Mouse (Mus musculus): Measurements from ENCODE around the gene Ntng2. TPM values are rescaled to one million over a fixed set of nuclear protein-coding genes. Genes with fewer than 3 reads are reported as not detected.

The Ntng2 gene
- polyA plus RNA-seq, 1 experiment from 2014 or later = 0.88 TPM

DNA sequence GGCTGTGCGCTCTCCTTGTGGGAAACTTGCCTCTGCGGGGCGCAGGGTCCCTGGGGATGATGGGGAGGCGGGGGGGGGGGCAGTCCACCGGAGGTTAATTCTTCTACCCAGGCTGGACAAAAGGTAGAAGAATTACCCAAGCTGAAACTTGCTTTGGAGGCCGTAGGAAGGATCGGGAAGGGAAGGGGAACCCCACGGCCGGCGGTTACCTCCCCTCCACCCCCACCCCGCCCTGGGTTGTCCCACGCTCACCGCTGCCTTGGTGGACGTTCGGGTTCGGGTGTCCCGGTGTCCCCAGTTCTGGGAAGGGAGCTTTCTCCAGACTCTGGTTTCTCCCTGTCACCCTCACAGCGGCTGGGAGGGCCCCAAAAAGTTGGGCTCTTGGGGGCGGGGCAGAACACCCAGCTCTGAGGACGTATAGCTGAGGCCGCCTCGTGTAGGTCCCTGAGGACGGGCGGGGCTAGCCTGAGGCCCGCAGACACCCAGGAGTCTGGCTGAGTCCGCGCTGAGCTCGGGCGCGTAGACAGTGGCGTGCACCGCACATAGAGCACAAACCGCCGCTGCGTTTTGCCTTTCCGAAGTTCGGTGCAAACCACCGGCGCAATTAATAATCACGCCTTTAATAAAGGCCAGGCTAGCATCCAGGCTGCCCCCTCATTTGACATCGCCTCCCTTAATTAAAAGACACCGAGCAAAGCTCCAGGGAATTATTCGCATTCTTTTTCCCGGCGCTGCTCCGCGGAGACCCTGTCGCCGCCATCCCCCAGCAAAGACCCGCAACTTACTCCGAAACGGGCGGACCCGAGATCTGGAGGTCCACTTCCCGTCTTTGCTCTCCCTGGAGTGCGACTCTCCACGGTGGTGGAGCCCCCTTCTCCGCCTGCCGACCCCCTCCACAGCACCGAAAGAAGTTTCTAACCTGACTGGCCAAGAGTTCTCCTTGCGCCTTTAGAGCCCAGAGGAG is 1.4 kb downstream of the Ntng2 start:
- no peak for ATAC-seq (ENCODE audit: insufficient number of reproducible peaks, low FRiP score, low TSS enrichment, low read depth)
- Histone ChIP-seq H3K4me3 (replicated peaks) (peak overlapping the region; percentile 64), H3K27me3 (peaks cover 94% of the 10 kb centered on the region), H3K27ac (replicated peaks) (no peak overlapping the region), H3K9me3 (replicated peaks) (no peaks in the 10 kb centered on the region), H3K4me1 (peaks cover 36% of the 10 kb centered on the region), H3K9ac (peak overlapping the region; percentile 12; the same call in 1 of the 2 replicates), H3K36me3 (no peaks in the 10 kb centered on the region), H3K4me2 (replicated peaks) (peak overlapping the region; percentile 100)
- 0% methylated on average over 61 of the region's 61 CpGs for WGBS

DNA sequence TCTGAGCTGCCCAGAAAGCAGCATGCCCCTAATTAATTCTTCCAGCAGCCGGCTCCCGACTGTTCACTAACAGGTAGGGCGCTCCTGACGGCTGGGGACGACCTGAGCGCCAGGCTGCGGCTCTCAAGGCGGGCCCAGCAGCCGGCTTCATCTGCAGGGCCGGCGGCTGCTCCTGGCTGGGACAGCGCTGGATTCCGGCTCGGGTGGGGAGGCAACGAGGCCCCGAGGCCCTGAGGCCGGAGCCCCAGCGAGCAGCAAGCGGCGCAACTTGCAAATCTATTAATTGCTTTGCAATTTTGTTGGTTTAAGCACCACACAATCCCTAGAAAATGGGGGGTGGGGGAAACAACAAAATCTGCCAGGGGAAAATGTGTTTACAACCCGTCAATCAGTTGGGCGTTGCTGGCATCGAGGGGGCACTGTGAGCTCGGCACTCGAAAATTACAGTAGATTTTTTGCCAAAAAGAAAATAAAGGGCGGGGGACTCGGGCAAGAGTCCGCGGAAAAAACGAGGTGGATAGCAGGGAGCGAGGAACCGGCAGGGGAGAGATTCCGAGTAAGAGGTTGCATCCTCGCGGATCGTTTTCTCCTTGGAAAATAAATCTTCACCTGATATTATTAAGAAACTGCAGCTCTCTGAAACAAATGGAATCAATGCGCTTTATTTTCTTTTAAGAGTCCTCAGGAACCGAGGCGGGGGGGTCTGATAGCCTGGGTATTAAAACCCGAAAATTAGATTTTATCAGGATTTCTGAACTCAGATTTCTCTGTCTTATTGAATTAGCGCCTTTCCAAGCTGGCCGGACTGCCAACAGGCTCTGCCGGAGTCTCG is 2.3 kb downstream of the Ntng2 start:
- 1% methylated on average over 44 of the region's 44 CpGs for WGBS
- Histone ChIP-seq H3K27me3 (peaks cover 92% of the 10 kb centered on the region), H3K9ac (no peak overlapping the region), H3K27ac (replicated peaks) (no peak overlapping the region), H3K9me3 (replicated peaks) (no peaks in the 10 kb centered on the region), H3K4me3 (replicated peaks) (peak overlapping the region; percentile 64), H3K4me2 (replicated peaks) (peak overlapping the region; percentile 100), H3K36me3 (no peaks in the 10 kb centered on the region), H3K4me1 (peaks cover 36% of the 10 kb centered on the region)
- ATAC-seq (ENCODE audit: insufficient number of reproducible peaks, low FRiP score, low TSS enrichment, low read depth) = no peak

- Histone ChIP-seq H3K27ac (replicated peaks) (no peak overlapping the region), H3K4me1 (peaks cover 36% of the 10 kb centered on the region), H3K9me3 (replicated peaks) (no peaks in the 10 kb centered on the region), H3K27me3 (peaks cover 88% of the 10 kb centered on the region), H3K4me3 (replicated peaks) (peak overlapping the region; percentile 64), H3K9ac (no peak overlapping the region), H3K36me3 (no peaks in the 10 kb centered on the region), H3K4me2 (replicated peaks) (peak overlapping the region; percentile 100)
- 5% methylated on average over 10 of the region's 10 CpGs for WGBS
- no peak for ATAC-seq (ENCODE audit: insufficient number of reproducible peaks, low FRiP score, low TSS enrichment, low read depth)
Measured at GRCm38 (mm10) chr2:29249852-29250251, 3.0 kb downstream of the Ntng2 start.

GRCm38 (mm10) chr2:29248551-29248950 is 4.3 kb downstream of the Ntng2 start:
- Histone ChIP-seq H3K27ac (replicated peaks) (no peak overlapping the region), H3K36me3 (no peaks in the 10 kb centered on the region), H3K27me3 (peaks cover 76% of the 10 kb centered on the region), H3K4me1 (peaks cover 35% of the 10 kb centered on the region), H3K9me3 (replicated peaks) (no peaks in the 10 kb centered on the region), H3K4me3 (replicated peaks) (no peak overlapping the region), H3K4me2 (replicated peaks) (no peak overlapping the region), H3K9ac (no peak overlapping the region)
- no peak for ATAC-seq (ENCODE audit: insufficient number of reproducible peaks, low FRiP score, low TSS enrichment, low read depth)
- 61% methylated on average over 3 of the region's 3 CpGs for WGBS

DNA sequence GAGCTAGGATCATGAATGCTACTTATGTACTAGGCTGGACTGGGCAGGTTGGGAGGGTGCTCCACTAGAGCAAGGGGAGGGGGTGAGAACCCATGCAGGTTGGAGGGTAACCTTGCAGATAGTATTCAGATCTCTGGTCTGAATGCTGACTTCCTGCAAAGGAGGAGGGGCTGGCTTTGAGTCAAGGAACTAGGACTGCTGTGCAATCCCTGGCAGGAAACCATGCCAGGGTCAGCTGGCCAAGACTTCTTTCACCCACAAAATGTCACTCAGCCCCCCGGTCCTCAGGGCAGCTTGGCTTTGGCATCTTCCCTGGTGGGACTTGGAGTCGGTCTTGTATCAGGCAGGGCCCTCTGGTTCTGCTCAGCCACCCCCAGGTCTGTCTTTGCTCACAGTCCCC is 5.4 kb downstream of the Ntng2 start:
- H3K9ac ChIP-seq = no peak overlapping the region
- H3K36me3 ChIP-seq = no peaks in the 10 kb centered on the region
- ATAC-seq (ENCODE audit: insufficient number of reproducible peaks, low FRiP score, low TSS enrichment, low read depth) = no peak
- H3K4me2 ChIP-seq (replicated peaks) = no peak overlapping the region
- no peak overlapping the region for H3K27ac ChIP-seq (replicated peaks)
- H3K9me3 ChIP-seq (replicated peaks) = no peaks in the 10 kb centered on the region
- H3K4me1 ChIP-seq = peaks cover 23% of the 10 kb centered on the region
- H3K27me3 ChIP-seq = peaks cover 65% of the 10 kb centered on the region
- no peak overlapping the region for H3K4me3 ChIP-seq (replicated peaks)
- 63% methylated on average over 2 of the region's 2 CpGs for WGBS

DNA sequence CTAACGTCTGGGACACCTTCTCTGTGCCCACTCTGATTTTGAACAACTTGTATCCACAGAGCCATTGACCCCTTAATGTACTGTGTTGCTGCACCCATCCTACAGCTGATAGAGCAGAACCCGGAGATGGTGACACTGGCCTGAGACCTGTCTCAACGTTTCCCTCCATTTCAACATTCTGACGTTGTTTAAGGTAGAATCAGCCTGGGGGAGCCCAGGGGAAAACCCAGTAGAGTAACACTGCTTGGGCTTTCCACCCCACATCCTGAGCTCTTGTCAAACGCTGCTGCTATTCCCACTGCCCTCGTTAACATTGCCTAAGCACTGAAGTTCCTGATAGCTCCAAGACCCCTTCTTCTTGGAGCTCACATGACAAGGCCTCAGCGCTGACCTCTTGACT is 5.9 kb downstream of the Ntng2 start:
- Histone ChIP-seq H3K27ac (replicated peaks) (no peak overlapping the region), H3K27me3 (peaks cover 60% of the 10 kb centered on the region), H3K4me3 (replicated peaks) (no peak overlapping the region), H3K9ac (no peak overlapping the region), H3K4me1 (peaks cover 22% of the 10 kb centered on the region), H3K9me3 (replicated peaks) (no peaks in the 10 kb centered on the region), H3K4me2 (replicated peaks) (no peak overlapping the region), H3K36me3 (no peaks in the 10 kb centered on the region)
- no peak for ATAC-seq (ENCODE audit: insufficient number of reproducible peaks, low FRiP score, low TSS enrichment, low read depth)
- WGBS = 63% methylated on average over 7 of the region's 7 CpGs

GRCm38 (mm10) chr2:29246275-29246674 is 6.5 kb downstream of the Ntng2 start:
- peaks cover 16% of the 10 kb centered on the region for H3K4me1 ChIP-seq
- H3K4me2 ChIP-seq (replicated peaks) = no peak overlapping the region
- no peak overlapping the region for H3K4me3 ChIP-seq (replicated peaks)
- H3K27me3 ChIP-seq = peaks cover 54% of the 10 kb centered on the region
- WGBS = 53% methylated on average over 3 of the region's 3 CpGs
- H3K27ac ChIP-seq (replicated peaks) = no peak overlapping the region
- H3K9me3 ChIP-seq (replicated peaks) = no peaks in the 10 kb centered on the region
- H3K9ac ChIP-seq = no peak overlapping the region
- no peaks in the 10 kb centered on the region for H3K36me3 ChIP-seq
- no peak for ATAC-seq (ENCODE audit: insufficient number of reproducible peaks, low FRiP score, low TSS enrichment, low read depth)

DNA sequence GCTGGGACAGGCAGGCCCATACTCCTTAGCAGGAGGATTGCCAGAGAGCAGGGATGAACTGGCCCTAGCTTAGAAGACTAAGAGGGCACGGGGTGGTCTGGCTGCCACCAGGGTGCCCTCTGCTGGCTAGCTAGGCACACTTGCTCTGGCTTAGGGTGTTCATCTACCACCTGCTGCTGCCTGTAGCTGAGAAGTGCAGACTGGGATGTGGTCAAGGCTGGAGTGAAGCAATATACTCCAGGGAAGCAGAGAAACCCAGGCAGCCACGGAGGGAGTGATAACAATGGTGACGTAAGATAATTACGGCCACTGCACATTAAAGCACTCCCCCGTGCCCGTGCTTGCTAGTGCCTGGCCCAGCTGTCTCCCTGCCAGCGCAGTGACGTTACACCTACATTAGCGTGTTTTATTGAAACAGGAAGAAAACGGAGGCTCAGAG is 7.4 kb downstream of the Ntng2 start:
- Histone ChIP-seq H3K36me3 (no peaks in the 10 kb centered on the region), H3K27ac (replicated peaks) (no peak overlapping the region), H3K9ac (no peak overlapping the region), H3K4me2 (replicated peaks) (no peak overlapping the region), H3K9me3 (replicated peaks) (no peaks in the 10 kb centered on the region), H3K4me1 (peaks cover 7% of the 10 kb centered on the region), H3K27me3 (peaks cover 47% of the 10 kb centered on the region), H3K4me3 (replicated peaks) (no peak overlapping the region)
- 31% methylated on average over 10 of the region's 10 CpGs for WGBS
- peak; percentile 60; the same call in 1 of the 2 replicates for ATAC-seq (ENCODE audit: insufficient number of reproducible peaks, low FRiP score, low TSS enrichment, low read depth)

- no peak for ATAC-seq (ENCODE audit: insufficient number of reproducible peaks, low FRiP score, low TSS enrichment, low read depth)
- Histone ChIP-seq H3K9me3 (replicated peaks) (no peaks in the 10 kb centered on the region), H3K4me1 (peaks cover 22% of the 10 kb centered on the region), H3K4me2 (replicated peaks) (no peak overlapping the region), H3K27ac (replicated peaks) (no peak overlapping the region), H3K9ac (no peak overlapping the region), H3K36me3 (no peaks in the 10 kb centered on the region), H3K27me3 (peaks cover 19% of the 10 kb centered on the region; the same call in 1 of the 2 replicates), H3K4me3 (replicated peaks) (no peak overlapping the region)
- WGBS = 68% methylated on average over 17 of the region's 17 CpGs
Measured at GRCm38 (mm10) chr2:29239329-29239728, 13.5 kb downstream of the Ntng2 start.

DNA sequence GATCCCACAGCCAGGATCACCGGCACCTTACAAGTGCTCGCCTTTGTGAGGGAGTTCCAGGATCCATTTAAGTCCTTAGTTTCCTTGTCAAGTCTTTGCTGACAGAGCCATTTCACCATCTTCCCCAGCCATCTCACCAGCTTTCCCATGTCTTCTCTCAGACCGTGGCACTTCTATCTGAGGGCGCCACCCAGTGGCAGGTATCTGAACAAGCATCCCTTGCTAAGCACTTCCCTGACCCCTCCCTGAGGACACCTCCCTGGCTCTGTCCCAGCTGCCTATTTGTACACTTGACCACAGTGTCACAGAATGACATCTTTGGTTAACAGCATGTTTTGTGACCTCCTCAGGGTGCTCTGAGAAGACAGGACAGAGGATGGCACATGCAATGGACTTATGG is 15.2 kb downstream of the Ntng2 start:
- no peak for ATAC-seq (ENCODE audit: insufficient number of reproducible peaks, low FRiP score, low TSS enrichment, low read depth)
- H3K4me1 ChIP-seq = peaks cover 25% of the 10 kb centered on the region
- H3K9me3 ChIP-seq (replicated peaks) = no peaks in the 10 kb centered on the region
- no peak overlapping the region for H3K4me2 ChIP-seq (replicated peaks)
- peaks cover 19% of the 10 kb centered on the region; the same call in 1 of the 2 replicates for H3K27me3 ChIP-seq
- WGBS = 25% methylated on average over 4 of the region's 4 CpGs
- no peaks in the 10 kb centered on the region for H3K36me3 ChIP-seq
- H3K9ac ChIP-seq = no peak overlapping the region
- no peak overlapping the region for H3K4me3 ChIP-seq (replicated peaks)
- H3K27ac ChIP-seq (replicated peaks) = no peak overlapping the region

GRCm38 (mm10) chr2:29235811-29236210 is 17.0 kb downstream of the Ntng2 start:
- H3K36me3 ChIP-seq = no peaks in the 10 kb centered on the region
- ATAC-seq (ENCODE audit: insufficient number of reproducible peaks, low FRiP score, low TSS enrichment, low read depth) = no peak
- 37% methylated on average over 7 of the region's 7 CpGs for WGBS

More at GRCm38 (mm10) chr2:29235811-29236210, 17.0 kb downstream of the Ntng2 start:
- Histone ChIP-seq H3K9me3 (replicated peaks) (no peaks in the 10 kb centered on the region), H3K27me3 (peaks cover 19% of the 10 kb centered on the region; the same call in 1 of the 2 replicates), H3K4me2 (replicated peaks) (no peak overlapping the region), H3K4me3 (replicated peaks) (no peak overlapping the region), H3K27ac (replicated peaks) (no peak overlapping the region), H3K4me1 (peaks cover 25% of the 10 kb centered on the region), H3K9ac (no peak overlapping the region)

All from embryonic facial prominence, embryonic 15.5 days (tissue).